Mouse (Mus musculus): ENCODE measurements around the gene Car8. TPM values are rescaled to one million over a fixed set of nuclear protein-coding genes. Genes with fewer than 3 reads are reported as not detected.
"Not testable (repeated sequence)": the region's sequence is repeated elsewhere in the genome, so short reads cannot be mapped to it uniquely, and the experiment has no call there.

The Car8 gene
- polyA plus RNA-seq, 1 experiment from 2014 or later, result 8.6 TPM

DNA sequence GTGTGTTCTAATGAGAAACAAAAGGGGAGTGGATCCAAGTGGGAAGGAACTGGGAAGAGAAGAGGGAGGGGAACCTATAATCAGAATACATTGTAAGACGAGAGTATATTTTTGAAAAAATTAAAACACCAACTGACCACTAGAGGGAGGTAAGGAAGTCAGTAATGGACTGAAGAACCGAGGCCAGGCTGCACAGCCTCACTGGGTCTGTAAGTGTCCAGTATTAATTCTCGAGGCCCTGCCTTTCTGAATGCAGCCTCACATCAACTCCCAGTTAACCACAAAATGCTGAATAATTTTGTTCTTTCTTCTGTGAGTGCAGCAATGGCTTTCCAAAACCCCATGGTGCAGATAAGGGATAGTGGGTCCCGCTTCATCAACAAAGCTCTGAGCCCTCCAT is 48.4 kb downstream of the Car8 start:
- ATAC-seq (replicated peaks), result no peak
- Histone ChIP-seq H3K27me3 (replicated peaks) (no peaks in the 10 kb centered on the region), H3K9me3 (no peaks in the 10 kb centered on the region), H3K9ac (no peak overlapping the region), H3K4me1 (no peaks in the 10 kb centered on the region), H3K4me2 (no peak overlapping the region), H3K27ac (no peak overlapping the region), H3K4me3 (no peak overlapping the region), H3K36me3 (replicated peaks) (no peaks in the 10 kb centered on the region)
- 79% methylated on average over 4 of the region's 4 CpGs for WGBS

DNA sequence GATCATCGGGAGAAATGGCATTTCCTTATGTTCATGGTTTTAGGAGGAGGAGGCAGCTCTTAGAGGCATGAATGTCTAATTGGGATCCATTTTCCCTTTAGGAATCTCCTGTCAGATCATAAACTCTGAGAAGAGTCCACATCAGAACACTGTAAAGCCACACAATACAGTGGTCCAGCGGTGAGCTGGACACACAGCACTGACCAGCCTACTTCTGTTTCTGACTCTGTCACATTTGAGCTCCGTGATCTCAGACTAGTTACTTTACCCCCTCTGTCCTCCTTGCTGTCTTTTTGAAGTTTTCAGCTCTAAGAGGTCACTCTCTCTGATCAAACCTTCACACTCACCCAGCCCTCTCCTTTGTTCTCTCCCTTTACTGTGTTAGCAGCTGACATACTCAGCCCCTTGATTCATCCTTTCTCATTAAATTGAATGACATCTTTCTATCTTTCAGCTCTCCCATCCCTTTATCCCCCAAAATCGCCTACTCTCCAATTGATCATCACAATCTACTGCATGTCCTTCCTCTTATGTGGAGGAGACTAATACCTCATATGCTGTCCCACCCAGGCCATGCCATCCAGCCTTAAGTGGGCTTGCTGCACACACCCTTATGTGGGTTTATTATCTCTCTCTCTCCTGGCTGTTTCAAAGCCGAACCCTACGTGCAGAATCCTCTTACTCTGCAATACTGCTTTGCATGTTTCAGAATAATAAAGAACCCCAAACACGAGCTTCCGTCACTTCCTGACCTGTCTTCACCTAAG is 51.7 kb downstream of the Car8 start:
- no peak overlapping the region for H3K27ac ChIP-seq
- no peaks in the 10 kb centered on the region for H3K9me3 ChIP-seq
- WGBS, result 66% methylated on average over 8 of the region's 8 CpGs
- H3K27me3 ChIP-seq (replicated peaks), result no peaks in the 10 kb centered on the region
- no peak overlapping the region for H3K4me3 ChIP-seq
- no peak overlapping the region for H3K4me2 ChIP-seq
- peak; percentile 89 for ATAC-seq (replicated peaks)
- H3K4me1 ChIP-seq, result no peaks in the 10 kb centered on the region
- no peak overlapping the region for H3K9ac ChIP-seq
- H3K36me3 ChIP-seq (replicated peaks), result no peaks in the 10 kb centered on the region

GRCm38 (mm10) chr4:8180576-8180975 is 58.3 kb downstream of the Car8 start:
- Histone ChIP-seq H3K36me3 (replicated peaks) (no peaks in the 10 kb centered on the region), H3K9ac (no peak overlapping the region), H3K4me3 (no peak overlapping the region), H3K27me3 (replicated peaks) (no peaks in the 10 kb centered on the region), H3K4me1 (no peaks in the 10 kb centered on the region), H3K27ac (no peak overlapping the region), H3K9me3 (no peaks in the 10 kb centered on the region), H3K4me2 (no peak overlapping the region)
- WGBS, result 85% methylated on average over 4 of the region's 4 CpGs
- no peak for ATAC-seq (replicated peaks)

- no peak overlapping the region for H3K27ac ChIP-seq
These were observed 84.1 kb downstream of the Car8 start for GRCm38 (mm10) chr4:8154589-8155198.

DNA sequence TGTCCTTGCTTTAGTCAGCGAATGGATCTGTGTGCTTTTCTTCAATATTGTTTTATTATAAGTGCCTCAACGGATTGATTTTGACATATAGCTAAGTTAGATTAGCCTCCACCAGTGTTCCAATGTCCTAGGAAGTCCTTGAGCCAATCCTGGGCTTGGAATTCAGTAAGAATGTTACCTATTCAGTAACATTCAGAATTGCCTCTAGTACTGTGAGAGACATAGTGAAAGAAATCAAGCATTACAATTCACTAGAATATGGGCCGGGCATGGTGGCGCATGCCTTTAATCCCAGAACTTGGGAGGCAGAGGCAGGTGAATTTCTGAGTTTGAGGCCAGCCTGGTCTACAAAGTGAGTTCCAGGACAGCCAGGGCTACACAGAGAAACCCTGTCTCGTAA is 84.9 kb downstream of the Car8 start:
- H3K4me2 ChIP-seq; H3K4me1 ChIP-seq; H3K4me3 ChIP-seq; H3K27ac ChIP-seq; H3K36me3 ChIP-seq (replicated peaks); H3K9ac ChIP-seq; H3K9me3 ChIP-seq; H3K27me3 ChIP-seq (replicated peaks); ATAC-seq (replicated peaks): not testable (repeated sequence)
- WGBS, result 93% methylated on average over 5 of the region's 5 CpGs

More at GRCm38 (mm10) chr4:8154589-8155198, 84.1 kb downstream of the Car8 start:
- Histone ChIP-seq H3K4me2 (no peak overlapping the region), H3K36me3 (replicated peaks) (no peaks in the 10 kb centered on the region), H3K9ac (no peak overlapping the region), H3K4me3 (no peak overlapping the region), H3K4me1 (no peaks in the 10 kb centered on the region), H3K27me3 (replicated peaks) (no peaks in the 10 kb centered on the region), H3K9me3 (no peaks in the 10 kb centered on the region)
- WGBS, result 85% methylated on average over 6 of the region's 6 CpGs
- no peak for ATAC-seq (replicated peaks)

GRCm38 (mm10) chr4:8137403-8137802 is 101.4 kb downstream of the Car8 start:
- no peak overlapping the region for H3K4me2 ChIP-seq
- H3K27ac ChIP-seq, result no peak overlapping the region
- no peak for ATAC-seq (replicated peaks)
- H3K4me1 ChIP-seq, result no peaks in the 10 kb centered on the region
- no peak overlapping the region for H3K4me3 ChIP-seq
- no peaks in the 10 kb centered on the region for H3K27me3 ChIP-seq (replicated peaks)
- no peak overlapping the region for H3K9ac ChIP-seq
- H3K9me3 ChIP-seq, result no peaks in the 10 kb centered on the region
- H3K36me3 ChIP-seq (replicated peaks), result no peaks in the 10 kb centered on the region
- 83% methylated on average over 2 of the region's 2 CpGs for WGBS

- H3K9me3 ChIP-seq, result no peaks in the 10 kb centered on the region
- H3K27me3 ChIP-seq (replicated peaks), result no peaks in the 10 kb centered on the region
- H3K4me3 ChIP-seq, result no peak overlapping the region
- H3K4me2 ChIP-seq, result no peak overlapping the region
- no peak overlapping the region for H3K9ac ChIP-seq
- no peaks in the 10 kb centered on the region for H3K36me3 ChIP-seq (replicated peaks)
- 95% methylated on average over 2 of the region's 2 CpGs for WGBS
- no peak for ATAC-seq (replicated peaks)
- H3K27ac ChIP-seq, result no peak overlapping the region
- H3K4me1 ChIP-seq, result no peaks in the 10 kb centered on the region
These were observed 106.8 kb downstream of the Car8 start for GRCm38 (mm10) chr4:8132024-8132423.

DNA sequence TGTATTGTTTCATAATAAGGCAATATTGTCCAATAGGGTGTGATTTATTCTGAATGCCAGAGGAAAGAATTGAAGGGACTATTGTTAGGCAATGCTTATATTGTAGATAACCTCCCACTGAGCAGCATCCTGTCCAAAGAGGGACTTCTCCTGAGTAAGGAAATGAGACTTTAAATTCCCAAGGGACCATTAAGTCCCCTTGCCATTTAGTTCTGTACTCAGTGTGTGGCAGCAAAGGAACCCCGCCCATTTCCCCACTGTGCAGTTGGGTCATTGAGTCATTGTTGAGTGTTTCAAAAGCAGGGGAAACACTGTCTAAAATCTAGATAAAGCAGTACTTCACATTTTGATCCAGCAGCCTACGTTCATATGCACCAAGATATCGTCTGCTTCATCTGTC is 125.3 kb downstream of the Car8 start:
- no peaks in the 10 kb centered on the region for H3K4me1 ChIP-seq
- H3K9ac ChIP-seq, result no peak overlapping the region
- ATAC-seq (replicated peaks), result no peak
- no peak overlapping the region for H3K4me2 ChIP-seq
- H3K27ac ChIP-seq, result no peak overlapping the region
- no peak overlapping the region for H3K4me3 ChIP-seq
- H3K9me3 ChIP-seq, result no peaks in the 10 kb centered on the region
- 89% methylated on average over 3 of the region's 3 CpGs for WGBS
- no peaks in the 10 kb centered on the region for H3K36me3 ChIP-seq (replicated peaks)
- H3K27me3 ChIP-seq (replicated peaks), result no peaks in the 10 kb centered on the region

DNA sequence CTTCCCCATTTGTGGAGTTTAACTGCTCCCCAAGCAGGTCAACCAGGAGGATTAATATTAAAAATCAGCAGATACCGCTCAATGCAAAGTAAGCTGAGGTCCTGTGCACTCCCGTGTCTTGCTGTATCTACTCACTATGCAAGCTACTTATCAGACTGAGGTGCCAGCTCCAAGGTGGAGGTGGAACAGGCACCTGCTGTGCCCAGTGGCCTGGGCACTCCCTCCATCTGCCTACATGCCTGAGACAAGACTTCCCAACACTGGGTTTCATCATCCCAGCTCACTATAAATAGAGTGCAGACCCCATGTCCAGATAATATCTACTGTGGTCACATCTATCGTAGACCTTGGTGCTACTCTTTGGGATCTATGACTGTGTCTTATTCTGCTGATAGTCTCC is 127.0 kb downstream of the Car8 start:
- Histone ChIP-seq H3K4me2 (no peak overlapping the region), H3K9ac (no peak overlapping the region), H3K9me3 (no peaks in the 10 kb centered on the region), H3K27ac (no peak overlapping the region), H3K27me3 (replicated peaks) (no peaks in the 10 kb centered on the region), H3K36me3 (replicated peaks) (no peaks in the 10 kb centered on the region), H3K4me3 (no peak overlapping the region), H3K4me1 (no peaks in the 10 kb centered on the region)
- WGBS, result 90% methylated on average over 3 of the region's 3 CpGs
- no peak for ATAC-seq (replicated peaks)

GRCm38 (mm10) chr4:8109906-8110567 is 128.8 kb downstream of the Car8 start:
- Histone ChIP-seq H3K27me3 (replicated peaks) (no peaks in the 10 kb centered on the region), H3K27ac (no peak overlapping the region), H3K4me3 (peak overlapping the region; percentile 1; the same call in 1 of the 2 replicates), H3K4me2 (peak overlapping the region; percentile 23), H3K9me3 (no peaks in the 10 kb centered on the region), H3K36me3 (replicated peaks) (no peaks in the 10 kb centered on the region), H3K4me1 (no peaks in the 10 kb centered on the region), H3K9ac (no peak overlapping the region; the same call in 1 of the 2 replicates)
- ATAC-seq (replicated peaks), result peak; percentile 85
- 41% methylated on average over 16 of the region's 16 CpGs for WGBS

DNA sequence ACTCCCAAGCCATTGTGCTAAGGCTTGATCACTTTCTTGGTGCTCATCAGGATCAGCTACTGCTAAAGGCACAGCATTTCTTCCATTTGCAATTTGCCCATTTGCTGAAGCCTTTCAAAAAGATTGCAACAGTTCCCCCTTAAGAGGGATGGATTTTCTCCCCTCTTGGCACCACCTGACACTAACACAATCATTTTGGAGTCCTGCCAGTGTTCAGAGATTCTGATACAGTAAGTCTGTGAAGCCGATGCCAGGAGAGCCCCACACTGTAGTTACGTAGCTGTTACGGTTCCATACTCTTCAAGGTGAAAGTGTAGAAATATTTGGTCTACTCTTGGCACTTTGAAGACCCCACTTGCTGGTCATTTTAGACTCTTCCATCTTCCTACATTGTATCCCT is 137.4 kb downstream of the Car8 start:
- H3K9me3 ChIP-seq, result no peaks in the 10 kb centered on the region
- H3K9ac ChIP-seq, result no peak overlapping the region
- H3K4me1 ChIP-seq, result peaks cover 5% of the 10 kb centered on the region; the same call in 1 of the 2 replicates
- H3K4me3 ChIP-seq, result no peak overlapping the region
- 77% methylated on average over 3 of the region's 3 CpGs for WGBS
- no peak overlapping the region for H3K27ac ChIP-seq
- H3K36me3 ChIP-seq (replicated peaks), result no peaks in the 10 kb centered on the region
- no peak overlapping the region for H3K4me2 ChIP-seq
- ATAC-seq (replicated peaks), result no peak
- H3K27me3 ChIP-seq (replicated peaks), result no peaks in the 10 kb centered on the region

DNA sequence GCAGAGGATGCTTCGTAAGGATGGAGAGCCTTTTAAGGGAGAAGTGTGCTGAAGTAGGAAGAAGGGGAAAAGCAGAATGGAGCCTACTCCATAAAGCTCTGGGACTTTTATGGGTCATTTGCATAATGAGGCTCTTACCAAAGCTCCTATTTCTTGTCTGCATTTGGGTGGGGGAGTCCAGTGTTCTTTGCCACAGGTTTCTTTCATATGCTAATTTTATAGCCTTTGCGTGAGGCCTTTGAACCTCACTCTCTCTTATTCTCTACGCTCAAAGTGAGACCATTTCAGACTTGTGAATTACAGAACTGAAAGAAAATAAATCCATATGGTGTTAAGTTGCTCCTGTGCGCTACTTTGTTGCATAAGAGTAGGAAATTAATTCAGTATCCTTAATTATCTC is 140.8 kb downstream of the Car8 start:
- Histone ChIP-seq H3K4me1 (peaks cover 5% of the 10 kb centered on the region; the same call in 1 of the 2 replicates), H3K36me3 (replicated peaks) (no peaks in the 10 kb centered on the region), H3K9me3 (0 out of 2 replicates have a peak, but pooled peaks cover 2% of the 10 kb centered on the region), H3K9ac (no peak overlapping the region), H3K27me3 (replicated peaks) (no peaks in the 10 kb centered on the region), H3K27ac (no peak overlapping the region), H3K4me2 (no peak overlapping the region), H3K4me3 (no peak overlapping the region)
- 18% methylated on average over 4 of the region's 4 CpGs for WGBS
- ATAC-seq (replicated peaks), result peak; percentile 48

Data from midbrain, embryonic 15.5 days (tissue).